Mouse (Mus musculus) myocyte (in vitro differentiated cells): ENCODE results near the gene Plcb1.

Source experiments
- E2F4 ChIP-seq: IDR thresholded peaks from one replicate; pipeline ENCODE4 v1.6.1; 2011; ENCODE audit warnings: mild to moderate bottlenecking, control low read depth, moderate library complexity; ENCODE audit not compliant: insufficient read depth
- MAX ChIP-seq: IDR thresholded peaks from one replicate; pipeline ENCODE4 v1.6.1; 2011; ENCODE audit warnings: low read depth, mild to moderate bottlenecking, control low read depth
- MYOD1 ChIP-seq, 3 experiments: IDR thresholded peaks; one replicate each; pipeline ENCODE4 v1.6.1; 2011; ENCODE audit warnings: control low read depth in 2 of 3, low read depth in 2 of 3, mild to moderate bottlenecking in 2 of 3, moderate library complexity in 1 of 3; ENCODE audit not compliant: insufficient read length in 2 of 3, control insufficient read depth in 1 of 3
- MYOG ChIP-seq, 3 experiments: IDR thresholded peaks; one replicate each; pipeline ENCODE4 v1.6.1; 2011; ENCODE audit warnings: control low read depth in 2 of 3, low read depth in 2 of 3, mild to moderate bottlenecking in 2 of 3; ENCODE audit not compliant: insufficient read length in 2 of 3, control insufficient read depth in 1 of 3, insufficient read depth in 1 of 3
- POLR2A ChIP-seq: IDR thresholded peaks from one replicate; pipeline ENCODE4 v1.6.1; 2011; ENCODE audit warnings: low read depth, mild to moderate bottlenecking, control low read depth, moderate library complexity; ENCODE audit not compliant: insufficient read length
- POLR2AphosphoS2 ChIP-seq: IDR thresholded peaks from one replicate; pipeline ENCODE4 v1.6.1; 2011; ENCODE audit warnings: low read depth, control low read depth; ENCODE audit not compliant: insufficient read length
- REST ChIP-seq: IDR thresholded peaks from one replicate; pipeline ENCODE4 v1.6.1; 2011; ENCODE audit warnings: mild to moderate bottlenecking, control low read depth, moderate library complexity; ENCODE audit not compliant: insufficient read depth, insufficient read length
- SRF ChIP-seq: IDR thresholded peaks from one replicate; pipeline ENCODE4 v1.6.1; 2011; ENCODE audit warnings: low read depth; ENCODE audit not compliant: control insufficient read depth, insufficient read length
- TCF12 ChIP-seq: IDR thresholded peaks from one replicate; pipeline ENCODE4 v1.6.1; 2011; ENCODE audit warnings: mild to moderate bottlenecking, control low read depth; ENCODE audit not compliant: poor library complexity, insufficient read depth, severe bottlenecking
- TCF3 ChIP-seq: IDR thresholded peaks from one replicate; pipeline ENCODE4 v1.6.1; 2011; ENCODE audit warnings: low read depth, control low read depth; ENCODE audit not compliant: insufficient read length
- USF1 ChIP-seq: IDR thresholded peaks from one replicate; pipeline ENCODE4 v1.6.1; 2011; ENCODE audit warnings: low read depth, mild to moderate bottlenecking, control low read depth, moderate library complexity

GRCm38 (mm10) chr2:135279026-135279425 lies 493.2 kb downstream of the Plcb1 start:
- no peak for TF ChIP-seq POLR2A
- TF ChIP-seq POLR2AphosphoS2 = no peak
- no peak for TF ChIP-seq MYOD1 (IDR thresholded peaks at IDR 0.05; ENCODE audit: control insufficient read depth in 1 of 3, insufficient read length in 2 of 3, low read depth in 2 of 3)
- TF ChIP-seq E2F4 = no peak
- TF ChIP-seq TCF12 = no peak
- TF ChIP-seq MAX = no peak
- no peak for TF ChIP-seq MYOG (IDR thresholded peaks at IDR 0.05; ENCODE audit: control insufficient read depth in 1 of 3, insufficient read depth in 1 of 3, insufficient read length in 2 of 3, low read depth in 2 of 3)
- no peak for TF ChIP-seq SRF
- TF ChIP-seq TCF3 = no peak
- TF ChIP-seq REST = no peak
- TF ChIP-seq USF1 = no peak
